Mouse (Mus musculus): ENCODE data around the gene Ly86. TPM values are rescaled to one million over a fixed set of nuclear protein-coding genes. Genes with fewer than 3 reads are reported as not detected.

The Ly86 gene
- 4.9 and 5.5 TPM in 2 replicates for polyA plus RNA-seq (2014; fragmentation: Nextera tagmentation; extraction: Ambion mirVana)

DNA sequence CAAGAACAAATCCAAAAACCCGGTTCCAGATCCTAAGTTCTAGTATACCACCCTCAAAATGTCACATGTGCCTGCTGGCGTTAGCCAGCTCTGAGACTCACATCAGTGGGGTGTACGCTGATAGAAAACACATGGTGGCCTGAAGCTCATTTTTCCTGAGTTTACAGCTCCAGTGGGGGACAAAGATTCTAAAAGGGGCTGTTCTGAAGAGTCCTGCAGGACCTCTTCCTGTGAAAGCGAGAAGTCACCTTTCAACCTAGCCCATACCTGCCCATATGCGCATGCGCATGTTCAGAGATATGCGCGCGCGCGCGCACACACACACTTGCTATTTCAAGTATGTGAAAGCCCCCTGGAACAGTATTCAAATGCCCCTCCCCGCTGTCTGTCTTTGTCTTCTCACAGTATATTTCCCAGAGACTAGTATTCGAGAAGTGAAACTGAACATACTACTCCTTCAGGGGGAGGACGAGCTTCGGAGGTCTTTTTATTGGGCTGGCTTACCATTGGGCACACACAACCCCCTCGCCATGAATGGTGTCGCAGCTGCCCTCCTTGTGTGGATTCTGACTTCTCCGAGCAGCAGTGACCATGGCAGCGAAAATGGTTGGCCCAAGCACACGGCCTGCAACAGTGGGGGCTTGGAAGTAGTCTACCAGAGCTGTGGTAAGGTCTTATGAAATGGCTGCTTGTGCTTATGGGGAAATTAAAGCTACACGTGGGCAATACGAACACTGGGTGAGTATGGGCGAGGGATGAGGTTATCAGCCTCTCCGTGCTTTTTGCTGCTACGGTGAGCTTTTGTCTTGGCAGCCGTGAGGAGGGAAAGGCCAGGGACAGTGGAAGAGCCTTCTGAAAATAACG lies at the start of gene Ly86:
Ly86 (plus strand) TSS at position 300 of the 864 bp plus-strand sequence.
- ATAC-seq (replicated peaks; ENCODE audit: insufficient number of reproducible peaks, low FRiP score, low TSS enrichment, low read depth) (no peak), DNase-seq (ENCODE audit: low spot score) (peak; percentile 35)
- no peak within 1 kb of the TSS for H3K27ac ChIP-seq (replicated peaks; ENCODE audit: low read depth, low read length)

DNA sequence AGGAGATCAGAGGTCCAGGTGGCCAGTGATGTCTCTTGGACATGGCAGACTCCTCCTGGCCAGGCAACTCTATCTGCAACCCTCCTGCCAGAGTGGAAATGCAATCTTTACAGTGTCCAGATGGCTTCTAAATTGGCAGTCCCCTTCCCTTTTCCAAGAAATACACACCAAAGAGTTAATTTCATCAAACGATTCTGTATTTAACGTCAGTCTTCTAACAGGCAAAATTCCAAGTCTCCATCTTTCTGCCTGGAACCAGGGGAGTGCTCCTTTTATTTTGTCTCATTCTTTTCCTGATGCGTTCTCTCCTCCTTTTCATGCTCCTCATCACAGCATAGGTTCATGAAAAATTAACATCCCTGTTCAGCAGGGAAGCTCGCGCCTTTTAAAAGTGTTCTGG lies 47.1 kb upstream of the Ly86 start:
- no peaks in the 10 kb centered on the region for H3K9me3 ChIP-seq (replicated peaks; ENCODE audit: control insufficient read depth, low read length)
- H3K27ac ChIP-seq (replicated peaks; ENCODE audit: low read depth, low read length): no peak overlapping the region
- 76% methylated on average over 5 of the region's 5 CpGs for WGBS
- H3K4me2 ChIP-seq (ENCODE audit: low read depth, low read length): no peak overlapping the region
- no peak overlapping the region for H3K9ac ChIP-seq (replicated peaks; ENCODE audit: low read length)
- DNase-seq (ENCODE audit: low spot score) (no peak), ATAC-seq (replicated peaks; ENCODE audit: insufficient number of reproducible peaks, low FRiP score, low TSS enrichment, low read depth) (no peak)
- H3K36me3 ChIP-seq (replicated peaks; ENCODE audit: control insufficient read depth, insufficient read depth, low read depth, low read length): no peaks in the 10 kb centered on the region
- no peak overlapping the region for H3K4me3 ChIP-seq (ENCODE audit: low read depth, low read length)
- H3K4me1 ChIP-seq (ENCODE audit: control insufficient read depth, insufficient read depth, low read length): no peaks in the 10 kb centered on the region
- no peaks in the 10 kb centered on the region for H3K27me3 ChIP-seq (ENCODE audit: control insufficient read depth, insufficient read depth, low read length)

More for the DNA sequence above, at the start of gene Ly86:
- Histone ChIP-seq H3K9ac (replicated peaks; ENCODE audit: low read length) (no peak within 1 kb of the TSS), H3K36me3 (replicated peaks; ENCODE audit: control insufficient read depth, insufficient read depth, low read depth, low read length) (no peaks in the 10 kb centered on the region), H3K4me2 (ENCODE audit: low read depth, low read length) (no peak within 1 kb of the TSS), H3K4me1 (ENCODE audit: control insufficient read depth, insufficient read depth, low read length) (no peaks in the 10 kb centered on the region), H3K9me3 (replicated peaks; ENCODE audit: control insufficient read depth, low read length) (no peaks in the 10 kb centered on the region), H3K27me3 (ENCODE audit: control insufficient read depth, insufficient read depth, low read length) (no peaks in the 10 kb centered on the region), H3K4me3 (ENCODE audit: low read depth, low read length) (no peak within 1 kb of the TSS)
- 82% methylated on average over 28 of the region's 28 CpGs for WGBS

GRCm38 (mm10) chr13:37298856-37299255 lies 46.2 kb upstream of the Ly86 start:
- H3K4me3 ChIP-seq (ENCODE audit: low read depth, low read length): no peak overlapping the region
- DNase-seq (ENCODE audit: low spot score) (no peak), ATAC-seq (replicated peaks; ENCODE audit: insufficient number of reproducible peaks, low FRiP score, low TSS enrichment, low read depth) (no peak)
- H3K9ac ChIP-seq (replicated peaks; ENCODE audit: low read length): no peak overlapping the region
- no peaks in the 10 kb centered on the region for H3K4me1 ChIP-seq (ENCODE audit: control insufficient read depth, insufficient read depth, low read length)
- H3K36me3 ChIP-seq (replicated peaks; ENCODE audit: control insufficient read depth, insufficient read depth, low read depth, low read length): no peaks in the 10 kb centered on the region
- WGBS: 75% methylated on average over 1 of the region's 1 CpGs
- H3K9me3 ChIP-seq (replicated peaks; ENCODE audit: control insufficient read depth, low read length): no peaks in the 10 kb centered on the region
- H3K27ac ChIP-seq (replicated peaks; ENCODE audit: low read depth, low read length): no peak overlapping the region
- H3K4me2 ChIP-seq (ENCODE audit: low read depth, low read length): no peak overlapping the region
- H3K27me3 ChIP-seq (ENCODE audit: control insufficient read depth, insufficient read depth, low read length): no peaks in the 10 kb centered on the region

DNA sequence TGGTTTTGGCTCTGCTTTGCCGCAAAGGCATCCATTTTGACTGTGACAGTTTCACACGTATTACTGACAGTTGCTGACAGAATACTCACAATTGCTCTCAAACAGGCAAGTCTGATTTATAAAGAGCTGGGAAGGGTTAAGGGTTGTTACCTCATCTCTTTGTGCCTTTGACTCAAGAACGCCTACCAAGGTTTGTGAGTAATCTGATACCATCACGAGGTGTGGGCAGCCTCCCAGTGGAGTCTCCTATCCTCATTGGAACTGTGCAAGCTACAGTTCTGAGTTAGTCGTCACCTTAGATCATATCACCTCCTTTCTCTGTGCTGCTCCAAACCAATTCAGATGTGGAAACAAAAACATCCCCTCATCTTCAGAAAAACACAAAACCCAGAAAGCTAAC lies 42.1 kb upstream of the Ly86 start:
- ATAC-seq (replicated peaks; ENCODE audit: insufficient number of reproducible peaks, low FRiP score, low TSS enrichment, low read depth): no peak
- WGBS: 47% methylated on average over 5 of the region's 5 CpGs
- no peaks in the 10 kb centered on the region for H3K27me3 ChIP-seq (ENCODE audit: control insufficient read depth, insufficient read depth, low read length)

GRCm38 (mm10) chr13:37308006-37308405 lies 37.0 kb upstream of the Ly86 start:
- no peak overlapping the region for H3K4me3 ChIP-seq (ENCODE audit: low read depth, low read length)
- H3K27me3 ChIP-seq (ENCODE audit: control insufficient read depth, insufficient read depth, low read length): 0 out of 2 replicates have a peak, but pooled peaks cover under 1% of the 10 kb centered on the region
- WGBS: 73% methylated on average over 4 of the region's 4 CpGs
- no peaks in the 10 kb centered on the region for H3K9me3 ChIP-seq (replicated peaks; ENCODE audit: control insufficient read depth, low read length)
- H3K9ac ChIP-seq (replicated peaks; ENCODE audit: low read length): no peak overlapping the region
- no peak overlapping the region for H3K27ac ChIP-seq (replicated peaks; ENCODE audit: low read depth, low read length)
- H3K36me3 ChIP-seq (replicated peaks; ENCODE audit: control insufficient read depth, insufficient read depth, low read depth, low read length): no peaks in the 10 kb centered on the region
- H3K4me1 ChIP-seq (ENCODE audit: control insufficient read depth, insufficient read depth, low read length): no peaks in the 10 kb centered on the region
- DNase-seq (ENCODE audit: low spot score): no peak
- H3K4me2 ChIP-seq (ENCODE audit: low read depth, low read length): no peak overlapping the region
- no peak for ATAC-seq (replicated peaks; ENCODE audit: insufficient number of reproducible peaks, low FRiP score, low TSS enrichment, low read depth)

More for the DNA sequence above, 42.1 kb upstream of the Ly86 start:
- no peaks in the 10 kb centered on the region for H3K9me3 ChIP-seq (replicated peaks; ENCODE audit: control insufficient read depth, low read length)
- H3K9ac ChIP-seq (replicated peaks; ENCODE audit: low read length): no peak overlapping the region
- H3K27ac ChIP-seq (replicated peaks; ENCODE audit: low read depth, low read length): no peak overlapping the region
- H3K36me3 ChIP-seq (replicated peaks; ENCODE audit: control insufficient read depth, insufficient read depth, low read depth, low read length): no peaks in the 10 kb centered on the region
- H3K4me1 ChIP-seq (ENCODE audit: control insufficient read depth, insufficient read depth, low read length): no peaks in the 10 kb centered on the region
- no peak overlapping the region for H3K4me3 ChIP-seq (ENCODE audit: low read depth, low read length)
- no peak for DNase-seq (ENCODE audit: low spot score)
- H3K4me2 ChIP-seq (ENCODE audit: low read depth, low read length): no peak overlapping the region

GRCm38 (mm10) chr13:37309296-37309695 lies 35.7 kb upstream of the Ly86 start:
- WGBS: 62% methylated on average over 5 of the region's 5 CpGs
- H3K4me2 ChIP-seq (ENCODE audit: low read depth, low read length): no peak overlapping the region

DNA sequence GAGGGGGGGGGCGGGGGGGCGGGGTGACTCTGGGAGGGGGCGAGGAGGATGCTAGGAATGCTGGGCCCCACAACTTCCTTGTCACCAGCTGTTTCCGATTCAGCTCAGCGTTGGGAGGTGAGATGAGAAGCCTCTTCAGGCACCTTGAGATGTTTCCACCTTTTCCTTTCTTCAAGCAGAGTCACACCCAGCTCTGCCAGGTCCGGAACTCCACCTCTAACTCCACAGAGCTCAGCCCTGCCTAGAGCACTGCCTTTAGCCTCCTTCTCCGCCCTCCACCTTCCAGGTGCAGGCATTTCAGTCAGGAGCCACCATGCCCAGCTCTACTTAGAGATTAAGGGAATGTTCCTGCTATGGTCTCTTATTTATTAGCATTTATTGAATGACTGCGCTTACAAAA lies 34.7 kb upstream of the Ly86 start:
- DNase-seq (ENCODE audit: low spot score) (no peak), ATAC-seq (replicated peaks; ENCODE audit: insufficient number of reproducible peaks, low FRiP score, low TSS enrichment, low read depth) (no peak)
- 50% methylated on average over 8 of the region's 8 CpGs for WGBS
- Histone ChIP-seq H3K4me2 (ENCODE audit: low read depth, low read length) (no peak overlapping the region), H3K27me3 (ENCODE audit: control insufficient read depth, insufficient read depth, low read length) (0 out of 2 replicates have a peak, but pooled peaks cover 2% of the 10 kb centered on the region), H3K9ac (replicated peaks; ENCODE audit: low read length) (no peak overlapping the region), H3K4me1 (ENCODE audit: control insufficient read depth, insufficient read depth, low read length) (no peaks in the 10 kb centered on the region), H3K4me3 (ENCODE audit: low read depth, low read length) (no peak overlapping the region), H3K9me3 (replicated peaks; ENCODE audit: control insufficient read depth, low read length) (no peaks in the 10 kb centered on the region), H3K36me3 (replicated peaks; ENCODE audit: control insufficient read depth, insufficient read depth, low read depth, low read length) (no peaks in the 10 kb centered on the region), H3K27ac (replicated peaks; ENCODE audit: low read depth, low read length) (no peak overlapping the region)

More at GRCm38 (mm10) chr13:37309296-37309695, 35.7 kb upstream of the Ly86 start:
- no peak for DNase-seq (ENCODE audit: low spot score)
- no peak overlapping the region for H3K9ac ChIP-seq (replicated peaks; ENCODE audit: low read length)
- H3K9me3 ChIP-seq (replicated peaks; ENCODE audit: control insufficient read depth, low read length): no peaks in the 10 kb centered on the region
- H3K4me1 ChIP-seq (ENCODE audit: control insufficient read depth, insufficient read depth, low read length): no peaks in the 10 kb centered on the region
- 0 out of 2 replicates have a peak, but pooled peaks cover 2% of the 10 kb centered on the region for H3K27me3 ChIP-seq (ENCODE audit: control insufficient read depth, insufficient read depth, low read length)
- no peak overlapping the region for H3K27ac ChIP-seq (replicated peaks; ENCODE audit: low read depth, low read length)
- H3K36me3 ChIP-seq (replicated peaks; ENCODE audit: control insufficient read depth, insufficient read depth, low read depth, low read length): no peaks in the 10 kb centered on the region
- no peak for ATAC-seq (replicated peaks; ENCODE audit: insufficient number of reproducible peaks, low FRiP score, low TSS enrichment, low read depth)
- no peak overlapping the region for H3K4me3 ChIP-seq (ENCODE audit: low read depth, low read length)

DNA sequence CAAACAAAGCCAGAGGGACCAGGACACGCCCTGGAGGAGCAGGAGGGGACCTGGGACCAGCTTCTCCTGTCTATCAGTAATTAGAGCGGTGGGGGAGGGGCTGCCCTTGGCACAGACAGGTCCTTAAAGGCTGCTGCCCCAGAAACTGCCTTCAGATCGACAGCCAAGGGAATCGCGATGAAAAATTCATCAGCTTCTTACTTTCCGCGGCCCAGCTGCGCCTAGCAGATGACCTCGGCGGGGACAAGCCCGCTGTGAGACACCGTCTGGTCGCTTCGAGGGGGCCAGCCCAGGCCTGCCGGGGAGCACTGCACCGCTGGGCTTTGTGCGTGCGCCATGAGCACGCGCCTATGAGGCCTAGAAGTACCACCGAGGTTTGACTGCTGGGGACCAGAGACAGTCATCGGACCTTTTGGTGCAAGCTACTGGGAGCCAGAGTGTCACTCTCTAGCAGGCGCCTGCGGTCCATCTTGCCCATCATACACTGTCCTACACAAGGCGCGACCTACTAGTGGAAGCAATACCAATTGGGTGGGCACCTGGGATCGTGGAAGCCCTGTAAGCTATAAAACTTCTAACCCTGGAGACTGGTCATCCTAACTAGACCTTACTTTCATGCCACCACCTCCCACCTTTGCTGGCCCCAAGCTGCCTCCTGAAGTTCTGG lies 33.3 kb upstream of the Ly86 start:
- no peaks in the 10 kb centered on the region for H3K36me3 ChIP-seq (replicated peaks; ENCODE audit: control insufficient read depth, insufficient read depth, low read depth, low read length)
- peak; percentile 38 for DNase-seq (ENCODE audit: low spot score)
- H3K27ac ChIP-seq (replicated peaks; ENCODE audit: low read depth, low read length): no peak overlapping the region
- H3K4me2 ChIP-seq (ENCODE audit: low read depth, low read length): peak overlapping the region; percentile 72
- peak; percentile 68 for ATAC-seq (replicated peaks; ENCODE audit: insufficient number of reproducible peaks, low FRiP score, low TSS enrichment, low read depth)
- H3K4me1 ChIP-seq (ENCODE audit: control insufficient read depth, insufficient read depth, low read length): no peaks in the 10 kb centered on the region
- 0 out of 2 replicates have a peak, but pooled peaks cover 2% of the 10 kb centered on the region for H3K27me3 ChIP-seq (ENCODE audit: control insufficient read depth, insufficient read depth, low read length)
- H3K9ac ChIP-seq (replicated peaks; ENCODE audit: low read length): peak overlapping the region; percentile 58
- no peaks in the 10 kb centered on the region for H3K9me3 ChIP-seq (replicated peaks; ENCODE audit: control insufficient read depth, low read length)
- WGBS: 12% methylated on average over 27 of the region's 27 CpGs
- no peak overlapping the region; the same call in 1 of the 2 replicates for H3K4me3 ChIP-seq (ENCODE audit: low read depth, low read length)

Data from embryonic facial prominence, embryonic 11.5 days (tissue).